Mouse (Mus musculus): ENCODE measurements at regions not wholly inside any gene's neighbourhood (a gene's known extent, or its start where the extent isn't known, plus 50 kb on each side); places are given as distances from the start of the nearest gene placed in this dataset.

GRCm38 (mm10) chr5:46673413-46673812, 816.0 kb upstream of the Lcorl start:
- Histone ChIP-seq H3K27ac (ENCODE audit: control insufficient read depth, low read depth, low read length) (peak overlapping the region; percentile 90), H3K36me3 (ENCODE audit: control insufficient read depth in 1 of 2, insufficient read depth in 2 of 2, low read length in 2 of 2) (peaks cover 0 to 42% of the 10 kb centered on the region in 2 experiments; a peak in 2 of 4 replicates), H3K9me3 (replicated peaks; ENCODE audit: insufficient read depth, low read length) (no peaks in the 10 kb centered on the region), H3K9ac (ENCODE audit: control insufficient read depth, low read depth, low read length, poor library complexity, severe bottlenecking) (no peak overlapping the region), H3K4me3 (ENCODE audit: control insufficient read depth in 1 of 2, insufficient read depth in 1 of 2, low read depth in 2 of 2, low read length in 2 of 2) (no peak overlapping the region; a peak in 1 of 4 replicates), H3K27me3 (ENCODE audit: control insufficient read depth in 1 of 2, insufficient read depth in 2 of 2, low read length in 2 of 2) (no peaks in the 10 kb centered on the region), H3K4me1 (ENCODE audit: control insufficient read depth in 1 of 2, insufficient read depth in 2 of 2, low read length in 2 of 2) (peaks cover 12 to 31% of the 10 kb centered on the region in 2 experiments), H3K79me2 (ENCODE audit: control insufficient read depth, insufficient read depth, low read length, poor library complexity) (no peaks in the 10 kb centered on the region)
- peak; percentile 83 for DNase-seq (ENCODE audit: low read depth, low spot score)
- TF ChIP-seq MAFK (IDR thresholded peaks at IDR 0.05; ENCODE audit: borderline replicate concordance, low read depth, low read length) (peak; percentile 83), ETS1 (IDR thresholded peaks at IDR 0.05; ENCODE audit: low read depth, low read length) (peak; percentile 94), MAZ (IDR thresholded peaks at IDR 0.05; ENCODE audit: low read depth, low read length) (0 out of 2 replicates have a peak, but pooled peaks have one; percentile 42), MYC (IDR thresholded peaks at IDR 0.05; ENCODE audit: low read depth, low read length) (peak; percentile 86), POLR2AphosphoS2 (IDR thresholded peaks at IDR 0.05; ENCODE audit: low read length) (no peak), TCF12 (IDR thresholded peaks at IDR 0.05; ENCODE audit: low read depth, low read length) (peak; percentile 96), MYB (IDR thresholded peaks at IDR 0.05; ENCODE audit: low read depth, low read length) (peak; percentile 91), SIN3A (IDR thresholded peaks at IDR 0.05; ENCODE audit: low read length) (peak; percentile 94), KAT2A (conservative IDR thresholded peaks at IDR 0.05; ENCODE audit: low read depth, low read length) (peak; percentile 28; the same call in 1 of the 2 replicates), MEF2A (IDR thresholded peaks at IDR 0.05; ENCODE audit: extremely low read depth, insufficient replicate concordance, low read depth, low read length, poor library complexity, severe bottlenecking) (peak; percentile 88; the same call in 1 of the 2 replicates), EP300 (IDR thresholded peaks at IDR 0.05; ENCODE audit: low read depth in 1 of 2, low read length in 2 of 2) (peak; percentile 99), MXI1 (IDR thresholded peaks at IDR 0.05; ENCODE audit: low read depth, low read length) (peak; percentile 85), RCOR1 (IDR thresholded peaks at IDR 0.05; ENCODE audit: low read depth, low read length) (peak; percentile 98), HCFC1 (IDR thresholded peaks at IDR 0.05; ENCODE audit: low read depth, low read length) (0 out of 2 replicates have a peak, but pooled peaks have one; percentile 24), ZC3H11A (IDR thresholded peaks at IDR 0.05; ENCODE audit: low read depth, low read length) (no peak; the same call in 1 of the 2 replicates), SMC3 (IDR thresholded peaks at IDR 0.05; ENCODE audit: low read depth, low read length) (peak; percentile 21), GATA1 (IDR thresholded peaks at IDR 0.05; ENCODE audit: low read depth, low read length) (peak; percentile 99), BHLHE40 (IDR thresholded peaks at IDR 0.05; ENCODE audit: borderline replicate concordance, low read depth, low read length) (peak; percentile 89), USF2 (IDR thresholded peaks at IDR 0.05; ENCODE audit: borderline replicate concordance in 1 of 2, insufficient read depth in 1 of 2, low read depth in 1 of 2, low read length in 2 of 2) (no peak), ZNF384 (IDR thresholded peaks at IDR 0.05; ENCODE audit: low read depth, low read length) (peak; percentile 90), MAX (IDR thresholded peaks at IDR 0.05; ENCODE audit: low read length) (peak; percentile 88), TBP (IDR thresholded peaks at IDR 0.05; ENCODE audit: low read depth, low read length) (no peak), USF1 (IDR thresholded peaks at IDR 0.05; ENCODE audit: low read depth, low read length) (peak; percentile 75), CTCF (IDR thresholded peaks at IDR 0.05 in 2 of 3, conservative IDR thresholded peaks at IDR 0.05 in 1 of 3; ENCODE audit: control insufficient read depth in 1 of 3, insufficient read depth in 1 of 3, low read depth in 2 of 3, low read length in 3 of 3, poor library complexity in 1 of 3, severe bottlenecking in 1 of 3) (no peak), ZKSCAN1 (IDR thresholded peaks at IDR 0.05; ENCODE audit: low read depth, low read length) (no peak), NRF1 (IDR thresholded peaks at IDR 0.05; ENCODE audit: insufficient read depth, low read depth, low read length, poor library complexity, severe bottlenecking) (no peak), JUND (IDR thresholded peaks at IDR 0.05; ENCODE audit: low read depth, low read length) (0 out of 2 replicates have a peak, but pooled peaks have one; percentile 73), TAL1 (IDR thresholded peaks at IDR 0.05; ENCODE audit: low read length) (peak; percentile 78), ZMIZ1 (IDR thresholded peaks at IDR 0.05; ENCODE audit: low read depth, low read length) (0 out of 2 replicates have a peak, but pooled peaks have one; percentile 48)
